Mouse (Mus musculus): ENCODE results near the gene Ly6g6f. TPM values are rescaled to one million over a fixed set of nuclear protein-coding genes. Genes with fewer than 3 reads are reported as not detected.

The Ly6g6f gene
- polyA plus RNA-seq, 1 experiment from 2014 or later = not detected

DNA sequence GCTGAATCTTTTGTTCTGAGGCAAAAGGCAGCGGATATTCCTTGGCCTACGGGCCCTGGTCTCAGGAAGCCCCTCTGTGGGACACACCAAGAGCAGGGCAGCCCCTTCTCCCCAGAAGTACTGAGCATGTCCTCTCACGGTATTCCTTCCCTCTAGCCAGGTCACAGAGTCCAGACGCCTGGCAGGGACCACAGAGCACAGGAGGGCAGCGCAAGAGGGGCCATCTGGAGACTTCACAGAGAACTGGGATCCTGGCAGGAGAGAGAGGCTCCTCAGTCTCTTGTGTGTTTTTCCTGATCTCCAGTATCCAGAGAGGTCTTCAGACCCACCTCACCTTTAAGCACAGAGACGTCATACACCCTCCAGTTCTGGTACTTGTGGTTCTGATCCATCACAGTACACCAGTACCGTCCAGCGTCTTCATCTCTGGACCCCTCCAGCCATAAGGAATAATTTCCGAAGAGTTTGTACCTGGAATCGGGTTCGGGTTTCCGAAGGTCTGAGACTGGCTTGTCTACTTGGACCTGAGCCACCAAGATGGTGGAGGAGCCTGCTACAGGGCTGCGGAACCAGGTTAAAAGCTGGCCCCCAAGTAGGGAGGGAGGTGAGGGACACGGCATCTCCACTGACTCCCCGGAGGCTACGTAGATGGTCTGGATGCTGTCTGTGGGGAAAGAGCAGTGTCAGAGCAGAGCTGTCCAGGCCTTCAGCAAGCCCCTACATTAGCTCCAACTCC is 2.4 kb downstream of the Ly6g6f start:
- no peak overlapping the region for H3K27ac ChIP-seq (ENCODE audit: low read depth, low read length)
- ATAC-seq = no peak
- no peak overlapping the region for H3K4me3 ChIP-seq (ENCODE audit: low read depth, low read length)
- no peak overlapping the region for H3K4me2 ChIP-seq (replicated peaks; ENCODE audit: low read depth)
- H3K27me3 ChIP-seq (replicated peaks; ENCODE audit: control insufficient read depth, insufficient read depth, low read length) = no peaks in the 10 kb centered on the region
- no peaks in the 10 kb centered on the region for H3K36me3 ChIP-seq (ENCODE audit: control insufficient read depth, insufficient read depth)
- peaks cover 5% of the 10 kb centered on the region; the same call in 1 of the 2 replicates for H3K4me1 ChIP-seq (replicated peaks; ENCODE audit: control insufficient read depth, insufficient read depth, low read length)
- no peak for TF ChIP-seq CTCF (IDR thresholded peaks at IDR 0.05; ENCODE audit: low read depth)
- WGBS = 87% methylated on average over 16 of the region's 16 CpGs
- H3K9me3 ChIP-seq (ENCODE audit: control insufficient read depth) = no peaks in the 10 kb centered on the region
- H3K9ac ChIP-seq (ENCODE audit: low read depth, low read length) = no peak overlapping the region

GRCm38 (mm10) chr17:35080710-35081109 is 4.7 kb downstream of the Ly6g6f start:
- H3K4me3 ChIP-seq (ENCODE audit: low read depth, low read length) = no peak overlapping the region
- H3K9me3 ChIP-seq (ENCODE audit: control insufficient read depth) = no peaks in the 10 kb centered on the region
- no peak overlapping the region for H3K9ac ChIP-seq (ENCODE audit: low read depth, low read length)
- peaks cover 11% of the 10 kb centered on the region; the same call in 1 of the 2 replicates for H3K4me1 ChIP-seq (replicated peaks; ENCODE audit: control insufficient read depth, insufficient read depth, low read length)
- no peaks in the 10 kb centered on the region for H3K27me3 ChIP-seq (replicated peaks; ENCODE audit: control insufficient read depth, insufficient read depth, low read length)
- 0 out of 2 replicates have a peak overlapping the region, but pooled peaks have one; percentile 41 for H3K27ac ChIP-seq (ENCODE audit: low read depth, low read length)
- 89% methylated on average over 4 of the region's 4 CpGs for WGBS
- no peak overlapping the region for H3K4me2 ChIP-seq (replicated peaks; ENCODE audit: low read depth)
- no peak for ATAC-seq
- H3K36me3 ChIP-seq (ENCODE audit: control insufficient read depth, insufficient read depth) = no peaks in the 10 kb centered on the region
- TF ChIP-seq CTCF (IDR thresholded peaks at IDR 0.05; ENCODE audit: low read depth) = no peak

DNA sequence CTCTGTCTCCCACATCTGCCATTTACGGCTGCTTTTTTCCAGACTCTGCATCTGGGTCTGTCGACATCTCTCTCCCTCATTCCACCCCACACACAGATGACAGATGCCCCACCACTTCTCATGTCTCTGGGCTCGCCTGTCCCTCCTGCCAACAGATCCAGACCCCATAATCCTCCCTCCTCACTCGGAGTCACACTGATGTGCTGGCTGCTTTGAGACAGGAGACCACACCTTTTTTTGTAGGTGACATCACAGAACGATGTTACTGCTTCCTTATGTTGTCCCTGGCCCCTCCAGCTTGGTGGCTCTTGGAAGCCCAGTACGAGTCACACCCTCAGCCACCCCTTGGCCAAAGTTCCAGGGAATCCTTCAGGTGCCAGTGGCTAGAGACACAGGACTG is 5.2 kb downstream of the Ly6g6f start:
- no peak for TF ChIP-seq CTCF (IDR thresholded peaks at IDR 0.05; ENCODE audit: low read depth)
- 0 out of 2 replicates have a peak overlapping the region, but pooled peaks have one; percentile 11 for H3K9ac ChIP-seq (ENCODE audit: low read depth, low read length)
- peak; percentile 28 for ATAC-seq
- H3K27ac ChIP-seq (ENCODE audit: low read depth, low read length) = peak overlapping the region; percentile 41; the same call in 1 of the 2 replicates
- peak overlapping the region; percentile 32; the same call in 1 of the 2 replicates for H3K4me2 ChIP-seq (replicated peaks; ENCODE audit: low read depth)
- H3K27me3 ChIP-seq (replicated peaks; ENCODE audit: control insufficient read depth, insufficient read depth, low read length) = no peaks in the 10 kb centered on the region
- 32% methylated on average over 6 of the region's 6 CpGs for WGBS
- peaks cover 11% of the 10 kb centered on the region; the same call in 1 of the 2 replicates for H3K4me1 ChIP-seq (replicated peaks; ENCODE audit: control insufficient read depth, insufficient read depth, low read length)
- no peaks in the 10 kb centered on the region for H3K36me3 ChIP-seq (ENCODE audit: control insufficient read depth, insufficient read depth)
- H3K4me3 ChIP-seq (ENCODE audit: low read depth, low read length) = no peak overlapping the region
- no peaks in the 10 kb centered on the region for H3K9me3 ChIP-seq (ENCODE audit: control insufficient read depth)

GRCm38 (mm10) chr17:35079778-35080177 is 5.6 kb downstream of the Ly6g6f start:
- no peaks in the 10 kb centered on the region for H3K9me3 ChIP-seq (ENCODE audit: control insufficient read depth)
- H3K4me3 ChIP-seq (ENCODE audit: low read depth, low read length) = no peak overlapping the region
- peak overlapping the region; percentile 32; the same call in 1 of the 2 replicates for H3K4me2 ChIP-seq (replicated peaks; ENCODE audit: low read depth)
- H3K36me3 ChIP-seq (ENCODE audit: control insufficient read depth, insufficient read depth) = no peaks in the 10 kb centered on the region
- peak; percentile 58 for TF ChIP-seq CTCF (IDR thresholded peaks at IDR 0.05; ENCODE audit: low read depth)
- 28% methylated on average over 9 of the region's 9 CpGs for WGBS
- ATAC-seq = peak; percentile 76
- peaks cover 11% of the 10 kb centered on the region; the same call in 1 of the 2 replicates for H3K4me1 ChIP-seq (replicated peaks; ENCODE audit: control insufficient read depth, insufficient read depth, low read length)
- peak overlapping the region; percentile 41; the same call in 1 of the 2 replicates for H3K27ac ChIP-seq (ENCODE audit: low read depth, low read length)
- H3K9ac ChIP-seq (ENCODE audit: low read depth, low read length) = 0 out of 2 replicates have a peak overlapping the region, but pooled peaks have one; percentile 11
- H3K27me3 ChIP-seq (replicated peaks; ENCODE audit: control insufficient read depth, insufficient read depth, low read length) = no peaks in the 10 kb centered on the region

- Histone ChIP-seq H3K9me3 (ENCODE audit: control insufficient read depth) (no peaks in the 10 kb centered on the region), H3K4me1 (replicated peaks; ENCODE audit: control insufficient read depth, insufficient read depth, low read length) (peaks cover 11% of the 10 kb centered on the region; the same call in 1 of the 2 replicates), H3K4me3 (ENCODE audit: low read depth, low read length) (peak within 1 kb of the TSS; percentile 23), H3K27ac (ENCODE audit: low read depth, low read length) (peak within 1 kb of the TSS; percentile 22; the same call in 1 of the 2 replicates), H3K27me3 (replicated peaks; ENCODE audit: control insufficient read depth, insufficient read depth, low read length) (no peaks in the 10 kb centered on the region), H3K4me2 (replicated peaks; ENCODE audit: low read depth) (peak within 1 kb of the TSS; percentile 61), H3K9ac (ENCODE audit: low read depth, low read length) (peak within 1 kb of the TSS; percentile 44), H3K36me3 (ENCODE audit: control insufficient read depth, insufficient read depth) (no peaks in the 10 kb centered on the region)
- peak; percentile 79 for TF ChIP-seq CTCF (IDR thresholded peaks at IDR 0.05; ENCODE audit: low read depth)
- 9% methylated on average over 14 of the region's 14 CpGs for WGBS
- ATAC-seq = peak; percentile 39
Observed at GRCm38 (mm10) chr17:35077786-35078233, 7.6 kb downstream of the Ly6g6f start, which contains the start of gene Ly6g6d. Gene Ly6g6d (minus strand): TSS chr17:35078065.

- TF ChIP-seq CTCF (IDR thresholded peaks at IDR 0.05; ENCODE audit: low read depth) = no peak
- Histone ChIP-seq H3K4me1 (replicated peaks; ENCODE audit: control insufficient read depth, insufficient read depth, low read length) (peaks cover 11% of the 10 kb centered on the region; the same call in 1 of the 2 replicates), H3K4me3 (ENCODE audit: low read depth, low read length) (peak overlapping the region; percentile 23), H3K27me3 (replicated peaks; ENCODE audit: control insufficient read depth, insufficient read depth, low read length) (no peaks in the 10 kb centered on the region), H3K9me3 (ENCODE audit: control insufficient read depth) (no peaks in the 10 kb centered on the region), H3K4me2 (replicated peaks; ENCODE audit: low read depth) (peak overlapping the region; percentile 61), H3K9ac (ENCODE audit: low read depth, low read length) (peak overlapping the region; percentile 44), H3K36me3 (ENCODE audit: control insufficient read depth, insufficient read depth) (no peaks in the 10 kb centered on the region), H3K27ac (ENCODE audit: low read depth, low read length) (peak overlapping the region; percentile 22; the same call in 1 of the 2 replicates)
- WGBS = 25% methylated on average over 2 of the region's 2 CpGs
- no peak for ATAC-seq
Observed at GRCm38 (mm10) chr17:35077285-35077684, 8.1 kb downstream of the Ly6g6f start.
